Mouse (Mus musculus) ES-E14 (cell line): ENCODE results near the gene Myom3.
A peak's percentile ranks its signal among the peaks of the same experiment; 100 is the strongest.

Experiments
- CHD2 ChIP-seq: IDR thresholded peaks from 2 replicates; pipeline ENCODE4 v1.6.1; 2014; ENCODE audit warnings: mild to moderate bottlenecking, low read depth, low read length, inconsistent platforms
- HCFC1 ChIP-seq: IDR thresholded peaks from 2 replicates; pipeline ENCODE4 v1.6.1; 2012; ENCODE audit warnings: low read length, inconsistent platforms, borderline replicate concordance; ENCODE audit not compliant: insufficient read depth
- ZC3H11A ChIP-seq: IDR thresholded peaks from 2 replicates; pipeline ENCODE4 v1.6.1; 2012; ENCODE audit warnings: low read depth, mild to moderate bottlenecking, inconsistent platforms, low read length, borderline replicate concordance
- ZNF384 ChIP-seq: IDR thresholded peaks from 2 replicates; pipeline ENCODE4 v1.6.1; 2012; ENCODE audit warnings: low read depth, low read length, inconsistent platforms

DNA sequence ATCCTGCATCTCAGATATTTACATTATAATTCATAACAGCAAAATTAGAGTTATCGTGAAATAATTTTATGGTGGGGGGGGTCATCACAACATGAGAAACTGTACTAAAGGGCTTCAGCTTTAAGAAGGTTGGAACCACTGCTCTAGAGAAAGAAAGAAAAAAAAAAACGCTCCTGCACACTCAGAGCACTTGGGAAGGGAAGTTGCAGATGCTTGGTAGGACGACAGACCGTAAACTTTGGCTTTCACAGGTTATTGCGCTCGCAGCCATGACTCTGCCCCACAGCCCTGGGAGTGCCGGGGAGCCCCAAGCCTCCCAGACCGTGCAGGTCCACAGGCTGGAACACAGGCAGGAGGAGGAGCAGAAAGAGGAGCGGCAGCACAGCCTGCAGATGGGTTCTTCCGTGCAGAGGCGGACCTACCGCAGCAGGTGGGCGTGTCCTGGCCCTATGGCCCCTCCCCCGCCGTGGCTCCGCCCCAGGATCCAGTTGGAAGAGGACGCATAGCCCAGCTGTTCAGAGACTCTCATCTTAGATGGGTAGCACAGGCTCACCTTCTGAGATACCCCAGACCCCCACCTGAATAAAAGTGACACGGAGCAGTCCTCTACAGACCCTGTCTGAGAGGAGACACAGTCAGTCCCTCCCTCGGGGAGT, 2.9 kb downstream of the Myom3 start:
- TF ChIP-seq ZNF384 (peak; percentile 63), HCFC1 (0 out of 2 replicates have a peak, but pooled peaks have one; percentile 24), ZC3H11A (no peak), CHD2 (no peak)
